Mouse (Mus musculus) myocyte (in vitro differentiated cells): ENCODE results near the gene Cant1.

Experiments
- CEBPB ChIP-seq: IDR thresholded peaks from 2 replicates; pipeline ENCODE4 v1.6.1; 2011; ENCODE audit warnings: mild to moderate bottlenecking, moderate library complexity; ENCODE audit not compliant: poor library complexity, insufficient read depth, severe bottlenecking
- E2F4 ChIP-seq: IDR thresholded peaks from one replicate; pipeline ENCODE4 v1.6.1; 2011; ENCODE audit warnings: mild to moderate bottlenecking, control low read depth, moderate library complexity; ENCODE audit not compliant: insufficient read depth
- MAX ChIP-seq: IDR thresholded peaks from one replicate; pipeline ENCODE4 v1.6.1; 2011; ENCODE audit warnings: low read depth, mild to moderate bottlenecking, control low read depth
- MYOD1 ChIP-seq, 3 experiments: IDR thresholded peaks; one replicate each; pipeline ENCODE4 v1.6.1; 2011; ENCODE audit warnings: control low read depth in 2 of 3, low read depth in 2 of 3, mild to moderate bottlenecking in 2 of 3, moderate library complexity in 1 of 3; ENCODE audit not compliant: insufficient read length in 2 of 3, control insufficient read depth in 1 of 3
- MYOG ChIP-seq, 3 experiments: IDR thresholded peaks; one replicate each; pipeline ENCODE4 v1.6.1; 2011; ENCODE audit warnings: control low read depth in 2 of 3, low read depth in 2 of 3, mild to moderate bottlenecking in 2 of 3; ENCODE audit not compliant: insufficient read length in 2 of 3, control insufficient read depth in 1 of 3, insufficient read depth in 1 of 3
- POLR2A ChIP-seq: IDR thresholded peaks from one replicate; pipeline ENCODE4 v1.6.1; 2011; ENCODE audit warnings: low read depth, mild to moderate bottlenecking, control low read depth, moderate library complexity; ENCODE audit not compliant: insufficient read length
- POLR2AphosphoS2 ChIP-seq: IDR thresholded peaks from one replicate; pipeline ENCODE4 v1.6.1; 2011; ENCODE audit warnings: low read depth, control low read depth; ENCODE audit not compliant: insufficient read length
- SRF ChIP-seq: IDR thresholded peaks from one replicate; pipeline ENCODE4 v1.6.1; 2011; ENCODE audit warnings: low read depth; ENCODE audit not compliant: control insufficient read depth, insufficient read length
- TCF12 ChIP-seq: IDR thresholded peaks from one replicate; pipeline ENCODE4 v1.6.1; 2011; ENCODE audit warnings: mild to moderate bottlenecking, control low read depth; ENCODE audit not compliant: poor library complexity, insufficient read depth, severe bottlenecking
- TCF3 ChIP-seq: IDR thresholded peaks from one replicate; pipeline ENCODE4 v1.6.1; 2011; ENCODE audit warnings: low read depth, control low read depth; ENCODE audit not compliant: insufficient read length
- USF1 ChIP-seq: IDR thresholded peaks from one replicate; pipeline ENCODE4 v1.6.1; 2011; ENCODE audit warnings: low read depth, mild to moderate bottlenecking, control low read depth, moderate library complexity

DNA sequence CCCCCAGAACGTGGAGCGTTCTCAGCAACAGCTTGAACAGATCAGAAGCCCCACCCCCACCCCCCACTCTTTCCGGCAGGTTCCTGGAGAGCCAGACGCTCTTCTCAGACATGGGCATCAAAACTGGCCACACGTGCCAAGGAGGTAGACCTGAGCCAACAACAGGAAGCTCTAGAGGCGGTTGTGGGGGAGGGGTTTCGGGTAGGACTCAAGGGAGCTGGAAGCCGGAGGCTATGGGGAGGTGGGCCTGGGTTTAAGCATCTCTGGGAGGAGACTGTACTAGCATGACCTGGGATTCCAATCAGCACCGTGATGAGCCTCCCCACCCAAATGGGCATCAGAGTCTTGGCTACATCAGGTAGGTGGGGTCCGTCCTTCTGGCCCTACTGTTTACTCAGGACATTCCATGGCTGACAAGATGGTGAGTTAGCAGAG, 58.0 kb downstream of the Cant1 start:
- TF ChIP-seq POLR2A (no peak), TCF3 (no peak), E2F4 (no peak), MYOG (IDR thresholded peaks at IDR 0.05; ENCODE audit: control insufficient read depth in 1 of 3, insufficient read depth in 1 of 3, insufficient read length in 2 of 3, low read depth in 2 of 3) (no peak), MAX (no peak), TCF12 (no peak), POLR2AphosphoS2 (no peak), CEBPB (no peak), USF1 (no peak), MYOD1 (IDR thresholded peaks at IDR 0.05; ENCODE audit: control insufficient read depth in 1 of 3, insufficient read length in 2 of 3, low read depth in 2 of 3) (no peak), SRF (no peak)
